Mouse (Mus musculus) kidney, adult 2 months (tissue): ENCODE measurements at regions not wholly inside any gene's neighbourhood (a gene's known extent, or its start where the extent isn't known, plus 50 kb on each side); places are given as distances from the start of the nearest gene placed in this dataset.

ENCODE experiments used
- DNase-seq: peaks from one replicate; pipeline ENCODE4 v3.0.0; 2021
- H3K27ac ChIP-seq: fragments of 200-500 bp; 2 replicates; pipeline ENCODE4 v1.5.1; 2012; ENCODE audit warnings: low read depth, low read length, control low read depth, inconsistent platforms; ENCODE audit not compliant: insufficient read depth
- H3K27me3 ChIP-seq: fragments of 200-500 bp; replicated peaks from 2 replicates; pipeline ENCODE4 v1.6.1; 2012; ENCODE audit warnings: mild to moderate bottlenecking, moderate library complexity, low read length, inconsistent platforms; ENCODE audit not compliant: control insufficient read depth, insufficient read depth
- H3K36me3 ChIP-seq: fragments of 200-500 bp; 2 replicates; pipeline ENCODE4 v1.6.1; 2012; ENCODE audit warnings: mild to moderate bottlenecking, moderate library complexity, low read length, inconsistent platforms; ENCODE audit not compliant: control insufficient read depth, insufficient read depth
- H3K4me1 ChIP-seq: fragments of 200-500 bp; 2 replicates; pipeline ENCODE4 v1.6.1; 2011; ENCODE audit warnings: low read length; ENCODE audit not compliant: control insufficient read depth, insufficient read depth
- H3K4me3 ChIP-seq: fragments of 200-500 bp; 2 replicates; pipeline ENCODE4 v1.5.1; 2011; ENCODE audit warnings: mild to moderate bottlenecking, low read depth, low read length, control low read depth; ENCODE audit not compliant: insufficient read depth
- CTCF ChIP-seq: fragments of 200-500 bp; conservative IDR thresholded peaks from 2 replicates; pipeline ENCODE4 v1.5.1; 2011; ENCODE audit warnings: low read depth, mild to moderate bottlenecking, control low read depth, low read length, moderate library complexity, mixed read lengths; ENCODE audit not compliant: insufficient read depth, insufficient read length
- POLR2A ChIP-seq: fragments of 200-500 bp; IDR thresholded peaks from one replicate; pipeline ENCODE4 v1.6.1; 2011; ENCODE audit warnings: low read depth, low read length, control low read depth
- WGBS: fragments of 180-500 bp; shearing (Covaris S2); methylation state at CpG from one replicate; pipeline ENCODE4 v1.1.7; 2018; 5-methylcytosine and 5-hydroxymethylcytosine counted together

DNA sequence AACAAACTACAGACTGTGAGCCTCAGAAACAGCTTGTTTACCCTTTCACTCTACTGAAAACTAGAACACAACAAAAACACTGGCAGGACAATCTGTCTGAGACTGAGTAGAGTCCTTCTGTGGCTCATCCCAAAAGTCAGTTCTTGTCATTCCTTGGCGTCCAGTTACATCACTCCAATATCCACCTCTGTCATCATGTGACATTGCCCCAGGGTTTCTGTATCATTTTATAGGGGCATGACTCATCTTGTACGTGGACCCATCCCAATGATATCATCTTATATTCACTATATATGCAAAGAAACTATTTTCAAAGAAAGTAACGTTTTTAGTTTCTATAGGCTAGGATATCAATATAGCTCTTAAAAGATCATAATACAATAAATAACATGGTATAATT, 152.3 kb downstream of the Dkk2 start:
- Histone ChIP-seq H3K4me3 (no peak overlapping the region), H3K27me3 (no peaks in the 10 kb centered on the region), H3K36me3 (no peaks in the 10 kb centered on the region), H3K27ac (no peak overlapping the region), H3K4me1 (no peaks in the 10 kb centered on the region)
- no peak for DNase-seq
- 81% methylated on average over 3 of the region's 3 CpGs for WGBS
- TF ChIP-seq POLR2A (no peak), CTCF (no peak)

- DNase-seq: no peak
- Histone ChIP-seq H3K27me3 (no peaks in the 10 kb centered on the region), H3K4me3 (no peak overlapping the region), H3K4me1 (no peaks in the 10 kb centered on the region), H3K36me3 (no peaks in the 10 kb centered on the region), H3K27ac (no peak overlapping the region)
- TF ChIP-seq POLR2A: no peak
- TF ChIP-seq CTCF: no peak
- WGBS: 85% methylated on average over 1 of the region's 1 CpGs
Measured at GRCm38 (mm10) chr3:132257834-132258233, 172.7 kb downstream of the Dkk2 start.

DNA sequence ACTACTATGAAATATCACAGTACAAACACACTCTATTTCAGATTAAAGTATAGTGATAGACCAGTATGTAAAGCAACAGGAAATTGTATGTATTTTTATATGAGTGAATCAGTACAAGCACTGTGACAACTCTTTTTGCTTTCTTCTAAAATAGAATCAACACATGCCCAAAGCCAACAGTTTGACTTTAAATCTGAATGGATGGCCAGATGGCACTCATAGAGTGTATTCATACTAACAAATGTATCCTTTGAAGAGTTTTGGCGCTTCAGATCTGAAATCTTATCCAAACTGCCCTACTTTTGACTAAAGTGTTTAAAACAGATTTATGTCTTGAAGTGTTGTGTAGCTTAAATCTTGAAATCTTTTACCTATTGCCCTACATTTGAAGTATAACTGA, 184.5 kb downstream of the Dkk2 start:
- no peak for TF ChIP-seq POLR2A
- no peak for TF ChIP-seq CTCF
- Histone ChIP-seq H3K27me3 (no peaks in the 10 kb centered on the region), H3K36me3 (no peaks in the 10 kb centered on the region), H3K4me3 (no peak overlapping the region), H3K4me1 (no peaks in the 10 kb centered on the region), H3K27ac (no peak overlapping the region)
- 74% methylated on average over 1 of the region's 1 CpGs for WGBS
- no peak for DNase-seq

- Histone ChIP-seq H3K4me1 (no peaks in the 10 kb centered on the region), H3K27me3 (no peaks in the 10 kb centered on the region; the same call in 1 of the 2 replicates), H3K27ac (no peak overlapping the region), H3K36me3 (no peaks in the 10 kb centered on the region), H3K4me3 (no peak overlapping the region)
- no peak for TF ChIP-seq CTCF
- TF ChIP-seq POLR2A: no peak
- peak; percentile 3 for DNase-seq
- 78% methylated on average over 10 of the region's 10 CpGs for WGBS
Measured at GRCm38 (mm10) chr3:132274786-132275185, 189.7 kb downstream of the Dkk2 start.

DNA sequence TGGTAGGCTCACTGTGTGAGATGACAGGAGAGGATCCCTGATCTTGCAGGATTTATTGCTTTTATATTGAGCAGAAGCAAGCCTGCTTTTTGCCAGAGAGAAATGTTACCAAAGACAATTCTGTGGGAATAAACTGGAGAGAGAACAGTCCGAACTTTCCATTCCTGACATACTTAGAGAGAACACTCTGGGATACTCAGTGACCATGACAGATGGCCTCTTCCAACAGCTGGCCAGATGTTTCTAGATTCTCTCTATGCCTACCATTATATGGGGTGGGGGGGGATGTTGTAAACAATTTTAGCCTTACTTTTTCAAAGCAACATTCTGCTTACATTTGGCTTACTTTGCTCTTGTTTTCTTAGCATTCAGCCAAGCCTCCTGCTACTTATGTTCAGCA, 192.7 kb downstream of the Dkk2 start:
- Histone ChIP-seq H3K27me3 (no peaks in the 10 kb centered on the region; the same call in 1 of the 2 replicates), H3K27ac (no peak overlapping the region), H3K4me3 (no peak overlapping the region), H3K4me1 (no peaks in the 10 kb centered on the region), H3K36me3 (no peaks in the 10 kb centered on the region)
- WGBS: 78% methylated on average over 1 of the region's 1 CpGs
- TF ChIP-seq CTCF (no peak), POLR2A (no peak)
- DNase-seq: no peak

DNA sequence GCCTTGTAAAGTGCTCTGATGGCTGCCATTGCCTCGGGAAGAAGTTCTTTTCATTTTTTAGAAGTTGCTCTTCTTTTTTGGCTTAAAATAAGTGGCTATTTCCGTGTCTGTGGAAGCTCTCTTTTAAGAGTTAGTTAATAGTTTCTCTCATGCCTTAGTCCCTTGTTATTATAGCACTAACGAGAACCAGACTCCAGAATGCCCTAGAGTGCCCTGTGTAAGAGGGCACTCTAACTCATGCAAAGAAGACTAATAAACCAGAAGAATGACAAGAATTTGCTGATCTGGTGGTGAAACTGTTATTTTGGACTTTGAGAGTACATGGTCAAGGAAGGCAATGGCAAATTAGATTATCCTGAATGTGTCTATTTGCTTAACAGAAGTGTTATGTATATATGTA, 202.6 kb downstream of the Dkk2 start:
- H3K27me3 ChIP-seq: no peaks in the 10 kb centered on the region
- H3K4me1 ChIP-seq: no peaks in the 10 kb centered on the region
- 34% methylated on average over 3 of the region's 3 CpGs for WGBS
- peak; percentile 38 for DNase-seq
- H3K36me3 ChIP-seq: no peaks in the 10 kb centered on the region
- H3K4me3 ChIP-seq: no peak overlapping the region
- no peak overlapping the region for H3K27ac ChIP-seq
- no peak for TF ChIP-seq CTCF
- TF ChIP-seq POLR2A: no peak

GRCm38 (mm10) chr3:132326961-132327360, 241.9 kb downstream of the Dkk2 start:
- DNase-seq: peak; percentile 2
- H3K36me3 ChIP-seq: no peaks in the 10 kb centered on the region
- H3K4me1 ChIP-seq: no peaks in the 10 kb centered on the region
- 66% methylated on average over 4 of the region's 4 CpGs for WGBS
- H3K4me3 ChIP-seq: no peak overlapping the region
- H3K27me3 ChIP-seq: no peaks in the 10 kb centered on the region
- TF ChIP-seq POLR2A (no peak), CTCF (no peak)
- H3K27ac ChIP-seq: no peak overlapping the region

- no peak for DNase-seq
- Histone ChIP-seq H3K27me3 (no peaks in the 10 kb centered on the region), H3K4me3 (no peak overlapping the region), H3K4me1 (no peaks in the 10 kb centered on the region), H3K36me3 (no peaks in the 10 kb centered on the region), H3K27ac (no peak overlapping the region)
- 48% methylated on average over 3 of the region's 3 CpGs for WGBS
- TF ChIP-seq POLR2A: no peak
- TF ChIP-seq CTCF: no peak
Measured at GRCm38 (mm10) chr3:132343625-132344024, 258.5 kb downstream of the Dkk2 start.
